Mouse (Mus musculus): ENCODE data around the gene Paqr8. TPM values are rescaled to one million over a fixed set of nuclear protein-coding genes. Genes with fewer than 3 reads are reported as not detected.

Paqr8 gene
- total and polyA plus RNA-seq, 2 experiments from 2014 or later: 25.8 to 55.9 TPM

DNA sequence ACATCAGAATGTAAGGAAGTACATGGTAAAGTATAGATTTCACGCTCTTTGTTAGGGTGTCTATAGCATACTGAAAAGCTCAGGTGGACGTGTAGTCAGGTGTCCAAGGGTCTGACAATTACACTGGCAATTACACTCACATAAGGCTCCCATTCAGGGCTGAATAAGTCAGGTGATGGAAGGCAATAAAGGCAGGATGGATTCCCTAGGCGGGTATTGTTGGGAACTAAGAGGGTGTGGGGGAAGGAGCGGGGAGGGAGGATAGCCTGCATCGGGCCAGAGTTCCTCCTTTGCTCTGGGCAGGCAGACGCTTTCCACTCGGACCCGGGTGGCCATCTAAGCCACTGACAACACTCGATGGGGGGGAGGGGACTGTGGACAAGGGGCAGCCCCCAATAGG is 22.4 kb upstream of the Paqr8 start:
- Histone ChIP-seq H3K9me3 (ENCODE audit: low read length) (no peaks in the 10 kb centered on the region), H3K27me3 (ENCODE audit: insufficient read depth, low read length) (no peaks in the 10 kb centered on the region), H3K27ac (ENCODE audit: low read depth, low read length) (no peak overlapping the region), H3K4me1 (ENCODE audit: insufficient read depth) (peaks cover 8% of the 10 kb centered on the region; the same call in 1 of the 2 replicates), H3K4me3 (ENCODE audit: low read depth, low read length) (no peak overlapping the region), H3K36me3 (ENCODE audit: insufficient read depth) (no peaks in the 10 kb centered on the region), H3K9ac (no peak overlapping the region), H3K4me2 (ENCODE audit: low read depth) (no peak overlapping the region)
- TF ChIP-seq CTCF (IDR thresholded peaks at IDR 0.05; ENCODE audit: low read depth): no peak
- WGBS: 25% methylated on average over 9 of the region's 9 CpGs
- ATAC-seq: peak; percentile 21
- DNase-seq: no peak

DNA sequence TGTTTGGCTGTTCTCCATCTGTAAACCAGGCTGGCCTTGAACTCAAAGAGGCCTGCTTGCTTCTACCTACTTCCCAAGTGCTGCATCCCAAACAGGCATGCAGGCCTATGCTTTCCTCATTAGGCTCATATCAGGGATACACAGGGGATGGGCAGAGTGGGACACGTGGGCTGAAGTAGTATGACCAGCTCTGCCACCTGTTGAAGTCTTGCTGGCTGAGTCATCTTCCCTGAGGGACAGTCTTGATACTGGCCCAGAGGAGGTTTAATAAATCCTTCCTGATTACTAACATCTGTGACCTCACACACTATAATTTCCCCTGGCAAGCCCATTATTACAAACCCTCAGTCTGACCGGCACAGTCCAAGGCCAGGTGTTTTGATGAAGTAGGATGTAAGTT is 19.5 kb upstream of the Paqr8 start:
- Histone ChIP-seq H3K27ac (ENCODE audit: low read depth, low read length) (no peak overlapping the region), H3K9ac (no peak overlapping the region), H3K4me2 (ENCODE audit: low read depth) (no peak overlapping the region), H3K4me3 (ENCODE audit: low read depth, low read length) (no peak overlapping the region), H3K4me1 (ENCODE audit: insufficient read depth) (peaks cover 8% of the 10 kb centered on the region; the same call in 1 of the 2 replicates), H3K27me3 (ENCODE audit: insufficient read depth, low read length) (no peaks in the 10 kb centered on the region), H3K9me3 (ENCODE audit: low read length) (no peaks in the 10 kb centered on the region), H3K36me3 (ENCODE audit: insufficient read depth) (no peaks in the 10 kb centered on the region)
- WGBS: 95% methylated on average over 2 of the region's 2 CpGs
- no peak for DNase-seq
- TF ChIP-seq CTCF (IDR thresholded peaks at IDR 0.05; ENCODE audit: low read depth): no peak
- no peak for ATAC-seq

DNA sequence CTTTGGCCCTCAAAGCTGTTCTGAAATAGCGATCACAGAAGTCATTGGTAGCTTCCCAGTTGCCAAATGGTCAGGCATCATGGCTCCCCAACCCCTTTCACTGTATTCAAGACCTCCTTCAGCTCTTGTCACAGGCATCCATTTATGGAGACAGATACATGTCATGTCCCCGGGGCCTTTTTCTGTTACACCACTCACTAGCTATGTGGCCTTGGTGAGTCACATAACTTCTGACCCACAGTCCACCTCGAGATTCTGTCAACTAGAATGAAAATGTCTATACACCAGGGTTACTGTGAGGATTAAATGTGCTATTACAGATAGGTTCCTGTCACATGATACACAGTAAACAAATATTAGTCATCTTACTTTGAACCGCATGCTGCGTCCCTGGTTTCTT is 17.9 kb upstream of the Paqr8 start:
- no peak for TF ChIP-seq CTCF (IDR thresholded peaks at IDR 0.05; ENCODE audit: low read depth)
- no peak overlapping the region for H3K4me2 ChIP-seq (ENCODE audit: low read depth)
- no peak overlapping the region for H3K9ac ChIP-seq
- no peak overlapping the region for H3K4me3 ChIP-seq (ENCODE audit: low read depth, low read length)
- no peak for ATAC-seq
- 87% methylated on average over 5 of the region's 5 CpGs for WGBS
- no peak overlapping the region for H3K27ac ChIP-seq (ENCODE audit: low read depth, low read length)
- no peaks in the 10 kb centered on the region for H3K36me3 ChIP-seq (ENCODE audit: insufficient read depth)
- no peak for DNase-seq
- no peaks in the 10 kb centered on the region for H3K27me3 ChIP-seq (ENCODE audit: insufficient read depth, low read length)
- peaks cover 5% of the 10 kb centered on the region; the same call in 1 of the 2 replicates for H3K4me1 ChIP-seq (ENCODE audit: insufficient read depth)
- H3K9me3 ChIP-seq (ENCODE audit: low read length): no peaks in the 10 kb centered on the region

DNA sequence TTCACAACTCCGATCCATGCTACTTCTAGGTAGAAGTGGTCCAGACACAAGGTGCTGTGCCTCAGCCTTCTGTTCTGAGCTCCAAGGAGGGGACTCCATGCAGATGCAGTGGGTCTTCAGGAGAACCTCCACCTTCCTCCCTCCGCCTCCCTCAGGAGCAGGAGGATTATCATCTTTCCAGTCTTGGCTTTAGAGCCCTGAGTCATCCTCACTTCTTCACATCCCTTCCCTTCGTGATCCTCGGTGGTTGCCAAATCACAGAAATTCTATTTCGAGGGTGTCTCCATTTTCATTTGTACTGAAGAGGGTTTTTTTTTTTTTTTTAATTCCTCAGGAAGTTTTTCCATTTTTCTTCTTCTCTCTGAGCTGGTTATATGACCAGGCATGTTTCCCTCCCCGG is 16.3 kb upstream of the Paqr8 start:
- Histone ChIP-seq H3K27me3 (ENCODE audit: insufficient read depth, low read length) (no peaks in the 10 kb centered on the region), H3K9me3 (ENCODE audit: low read length) (no peaks in the 10 kb centered on the region), H3K4me2 (ENCODE audit: low read depth) (no peak overlapping the region), H3K36me3 (ENCODE audit: insufficient read depth) (no peaks in the 10 kb centered on the region), H3K27ac (ENCODE audit: low read depth, low read length) (no peak overlapping the region), H3K4me3 (ENCODE audit: low read depth, low read length) (no peak overlapping the region), H3K9ac (no peak overlapping the region), H3K4me1 (ENCODE audit: insufficient read depth) (no peaks in the 10 kb centered on the region)
- no peak for TF ChIP-seq CTCF (IDR thresholded peaks at IDR 0.05; ENCODE audit: low read depth)
- ATAC-seq: no peak
- DNase-seq: no peak
- 93% methylated on average over 6 of the region's 6 CpGs for WGBS

DNA sequence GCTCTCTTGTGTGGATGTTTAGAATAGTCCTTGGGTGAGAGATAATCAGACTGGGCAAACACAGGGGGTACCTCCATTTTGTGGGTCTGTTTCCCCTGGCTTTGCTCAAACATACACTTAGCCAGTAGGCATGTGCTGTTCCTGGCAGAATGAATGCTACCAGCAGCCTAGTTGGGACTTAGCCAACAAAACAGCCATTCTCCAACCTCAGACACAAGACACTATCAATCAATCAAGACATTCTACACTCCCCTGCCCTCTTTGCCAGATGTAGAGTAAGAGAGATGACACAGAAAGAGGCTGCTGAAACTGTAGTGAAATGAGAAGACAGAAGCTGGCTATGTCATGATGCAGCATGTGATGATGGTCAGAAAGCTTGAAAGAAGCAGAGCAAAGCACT is 13.1 kb upstream of the Paqr8 start:
- DNase-seq: no peak
- Histone ChIP-seq H3K27ac (ENCODE audit: low read depth, low read length) (no peak overlapping the region), H3K9ac (no peak overlapping the region), H3K4me3 (ENCODE audit: low read depth, low read length) (no peak overlapping the region), H3K27me3 (ENCODE audit: insufficient read depth, low read length) (no peaks in the 10 kb centered on the region), H3K4me1 (ENCODE audit: insufficient read depth) (no peaks in the 10 kb centered on the region), H3K36me3 (ENCODE audit: insufficient read depth) (no peaks in the 10 kb centered on the region), H3K9me3 (ENCODE audit: low read length) (no peaks in the 10 kb centered on the region), H3K4me2 (ENCODE audit: low read depth) (no peak overlapping the region)
- ATAC-seq: peak; percentile 29; the same call in 1 of the 2 replicates
- TF ChIP-seq CTCF (IDR thresholded peaks at IDR 0.05; ENCODE audit: low read depth): no peak

DNA sequence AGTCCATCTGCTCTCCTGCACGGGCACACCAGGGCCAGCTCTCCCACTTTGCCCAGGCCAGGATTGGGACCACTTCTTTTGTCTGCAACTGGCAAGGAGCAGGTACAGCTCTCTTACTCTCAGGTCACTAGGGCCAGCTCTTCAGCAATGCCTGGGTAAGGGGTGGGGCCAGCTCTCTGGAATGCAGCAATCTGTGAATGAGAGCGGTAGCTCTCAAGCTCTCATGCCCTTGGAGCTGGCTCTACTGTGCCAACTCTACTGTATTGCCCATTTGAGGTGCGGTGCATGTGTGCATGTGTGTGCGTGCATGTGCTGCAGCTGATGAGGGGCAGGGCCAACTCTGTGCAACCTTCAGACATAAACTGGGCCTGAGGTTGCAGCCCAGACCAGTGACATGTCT is 11.0 kb upstream of the Paqr8 start:
- DNase-seq: no peak
- WGBS: 92% methylated on average over 4 of the region's 4 CpGs
- no peaks in the 10 kb centered on the region for H3K9me3 ChIP-seq (ENCODE audit: low read length)
- no peaks in the 10 kb centered on the region for H3K4me1 ChIP-seq (ENCODE audit: insufficient read depth)
- no peak overlapping the region for H3K9ac ChIP-seq
- H3K4me2 ChIP-seq (ENCODE audit: low read depth): no peak overlapping the region
- H3K27ac ChIP-seq (ENCODE audit: low read depth, low read length): no peak overlapping the region
- H3K36me3 ChIP-seq (ENCODE audit: insufficient read depth): no peaks in the 10 kb centered on the region
- no peak overlapping the region for H3K4me3 ChIP-seq (ENCODE audit: low read depth, low read length)
- no peak for ATAC-seq
- H3K27me3 ChIP-seq (ENCODE audit: insufficient read depth, low read length): no peaks in the 10 kb centered on the region
- no peak for TF ChIP-seq CTCF (IDR thresholded peaks at IDR 0.05; ENCODE audit: low read depth)

DNA sequence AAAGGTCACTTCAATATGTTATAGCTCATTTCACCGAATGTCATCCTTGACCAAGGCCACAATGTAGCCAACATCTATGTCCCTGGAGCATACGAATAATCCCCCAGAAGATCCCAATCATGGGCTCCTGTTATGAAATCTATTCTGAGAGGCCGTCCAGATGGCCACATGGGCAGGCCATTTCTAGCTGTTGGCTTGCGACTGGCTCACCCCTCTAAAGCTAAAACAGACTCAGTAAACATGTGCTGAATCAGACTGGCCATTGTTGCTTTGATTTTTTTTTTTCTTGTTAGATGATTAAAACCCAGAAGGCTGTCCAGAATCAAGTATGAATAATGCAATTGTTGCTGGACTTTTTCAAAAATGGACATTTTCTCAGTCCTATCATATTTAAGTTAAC is 7.3 kb upstream of the Paqr8 start:
- DNase-seq (no peak), ATAC-seq (no peak)
- Histone ChIP-seq H3K27me3 (ENCODE audit: insufficient read depth, low read length) (no peaks in the 10 kb centered on the region), H3K4me1 (ENCODE audit: insufficient read depth) (no peaks in the 10 kb centered on the region), H3K27ac (ENCODE audit: low read depth, low read length) (no peak overlapping the region), H3K9me3 (ENCODE audit: low read length) (no peaks in the 10 kb centered on the region), H3K36me3 (ENCODE audit: insufficient read depth) (no peaks in the 10 kb centered on the region), H3K4me2 (ENCODE audit: low read depth) (no peak overlapping the region), H3K9ac (no peak overlapping the region), H3K4me3 (ENCODE audit: low read depth, low read length) (no peak overlapping the region)
- TF ChIP-seq CTCF (IDR thresholded peaks at IDR 0.05; ENCODE audit: low read depth): no peak
- WGBS: 89% methylated on average over 4 of the region's 4 CpGs
